Mouse (Mus musculus): ENCODE results near the gene Tmem132e. TPM values are rescaled to one million over a fixed set of nuclear protein-coding genes. Genes with fewer than 3 reads are reported as not detected.
A peak's percentile ranks its signal among the peaks of the same experiment; 100 is the strongest.

Gene Tmem132e
- total RNA-seq, 2 experiments from 2014 or later = 0.11 to 0.29 TPM

DNA sequence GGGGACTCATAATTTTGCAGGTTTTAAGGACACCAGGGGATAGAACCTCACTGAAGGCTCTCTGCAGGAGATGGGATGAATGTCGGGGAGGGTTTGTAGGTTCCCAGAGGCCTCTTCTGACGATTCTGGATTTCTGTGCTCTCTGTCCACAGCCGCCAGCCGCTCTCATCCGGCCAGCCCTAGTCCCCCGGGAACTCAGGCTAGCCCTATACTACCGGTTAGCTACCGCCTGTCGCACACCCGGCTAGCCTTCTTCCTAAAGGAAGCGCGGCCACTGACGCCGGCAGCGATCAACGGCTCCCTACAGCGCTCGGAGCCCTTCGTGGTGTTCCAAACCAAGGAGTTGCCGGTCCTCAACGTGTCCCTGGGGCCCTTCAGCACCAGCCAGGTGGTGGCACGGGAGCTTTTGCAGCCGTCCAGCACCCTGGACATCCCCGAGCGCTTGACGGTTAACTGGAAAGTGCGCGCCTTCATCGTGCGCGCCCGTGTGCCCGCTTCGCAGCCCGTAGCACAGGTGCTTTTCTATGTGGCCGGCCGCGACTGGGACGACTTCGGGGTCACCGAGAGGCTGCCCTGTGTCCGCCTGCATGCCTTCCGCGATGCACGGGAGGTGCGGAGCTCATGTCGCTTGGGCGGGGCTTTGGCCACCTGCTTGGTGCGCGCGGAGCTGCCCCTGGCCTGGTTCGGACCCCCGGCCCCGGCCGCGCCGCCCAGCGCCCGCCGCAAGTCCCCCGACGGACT is 45.6 kb downstream of the Tmem132e start:
- peak; percentile 6 for DNase-seq

- DNase-seq = no peak
Observed at GRCm38 (mm10) chr11:82434832-82435182, 46.1 kb downstream of the Tmem132e start.

DNA sequence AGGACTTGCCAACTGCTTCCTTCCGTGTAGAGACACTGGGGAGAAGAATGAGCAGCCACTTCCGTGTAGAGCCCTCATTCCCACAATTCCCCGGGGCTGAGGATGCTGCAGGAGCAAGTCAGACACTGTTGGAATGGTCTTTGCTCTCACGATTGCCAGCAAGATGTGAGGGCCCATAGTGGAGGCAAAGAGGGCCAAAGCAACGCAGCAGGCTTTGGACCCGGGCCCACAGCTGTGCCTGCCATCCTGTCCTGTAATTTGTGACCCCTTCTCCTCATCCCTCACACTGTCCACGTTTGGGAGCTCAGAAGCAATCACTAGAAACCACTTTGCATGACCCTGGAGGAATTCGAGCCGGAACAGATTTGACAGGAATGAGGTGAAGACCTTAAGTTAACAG is 59.8 kb downstream of the Tmem132e start:
- DNase-seq = no peak

DNA sequence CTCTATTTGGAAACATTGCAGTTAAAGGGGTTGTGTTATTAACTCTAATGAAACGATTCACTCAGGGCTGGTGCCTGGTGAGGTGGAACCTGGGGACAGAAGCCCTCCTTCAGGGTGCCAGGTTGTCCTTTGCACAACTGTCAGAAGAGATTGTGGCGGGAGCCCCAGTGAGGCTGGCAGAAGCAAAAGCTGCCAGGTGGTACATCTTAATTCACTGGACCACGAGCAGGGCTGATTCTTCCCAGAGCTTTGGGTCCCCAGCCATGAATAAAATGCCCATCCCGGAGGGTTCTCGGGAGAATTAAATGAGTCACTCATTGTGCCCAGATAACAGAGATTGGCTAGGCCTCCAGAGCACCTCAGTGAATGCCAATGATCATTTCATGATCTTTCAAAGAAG is 63.8 kb downstream of the Tmem132e start:
- no peak for DNase-seq

DNA sequence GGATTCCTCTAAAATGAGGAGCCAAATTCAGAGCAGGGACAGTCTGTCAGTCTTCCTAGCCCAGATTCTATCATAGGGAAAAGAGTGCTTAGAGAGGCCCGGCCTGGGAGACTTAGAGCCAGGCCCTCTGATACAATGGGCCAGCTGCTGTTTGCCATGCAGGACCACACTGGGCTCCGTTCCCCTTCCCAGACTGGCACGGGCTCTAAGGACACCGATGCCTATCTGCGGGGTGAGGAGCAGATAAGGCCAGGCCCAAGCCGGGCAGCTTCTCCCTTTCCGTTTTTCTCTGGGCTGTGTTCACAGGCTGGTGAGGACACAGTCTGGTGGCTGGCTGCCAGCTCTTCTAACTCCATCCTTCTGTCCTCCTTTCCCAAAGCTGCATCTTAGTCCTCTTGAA is 64.5 kb downstream of the Tmem132e start:
- DNase-seq = no peak

DNA sequence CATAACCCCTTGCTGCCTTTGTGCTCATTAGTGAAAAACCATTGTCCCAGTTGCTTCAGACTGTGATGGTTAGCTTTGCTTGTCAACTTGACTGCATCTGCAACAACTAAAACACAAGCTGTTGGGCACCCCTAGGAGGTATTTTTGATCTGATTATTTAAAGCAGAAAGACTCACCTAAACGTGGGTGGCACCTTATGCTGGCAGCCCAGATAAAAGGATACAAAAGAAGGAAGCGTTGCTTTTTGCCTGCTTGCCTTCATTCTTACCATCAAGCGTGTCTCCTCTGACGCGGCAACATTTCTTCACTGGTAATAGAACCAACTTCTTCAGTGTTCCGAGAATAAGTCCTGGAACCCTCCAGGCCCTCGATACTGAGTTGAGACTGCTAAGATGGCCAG is 72.6 kb downstream of the Tmem132e start:
- DNase-seq = no peak

- DNase-seq = no peak
Observed at GRCm38 (mm10) chr11:82465536-82465935, 76.8 kb downstream of the Tmem132e start.

GRCm38 (mm10) chr11:82467218-82467617 is 78.5 kb downstream of the Tmem132e start:
- DNase-seq = peak; percentile 58

GRCm38 (mm10) chr11:82471076-82471475 is 82.4 kb downstream of the Tmem132e start:
- no peak for DNase-seq

DNA sequence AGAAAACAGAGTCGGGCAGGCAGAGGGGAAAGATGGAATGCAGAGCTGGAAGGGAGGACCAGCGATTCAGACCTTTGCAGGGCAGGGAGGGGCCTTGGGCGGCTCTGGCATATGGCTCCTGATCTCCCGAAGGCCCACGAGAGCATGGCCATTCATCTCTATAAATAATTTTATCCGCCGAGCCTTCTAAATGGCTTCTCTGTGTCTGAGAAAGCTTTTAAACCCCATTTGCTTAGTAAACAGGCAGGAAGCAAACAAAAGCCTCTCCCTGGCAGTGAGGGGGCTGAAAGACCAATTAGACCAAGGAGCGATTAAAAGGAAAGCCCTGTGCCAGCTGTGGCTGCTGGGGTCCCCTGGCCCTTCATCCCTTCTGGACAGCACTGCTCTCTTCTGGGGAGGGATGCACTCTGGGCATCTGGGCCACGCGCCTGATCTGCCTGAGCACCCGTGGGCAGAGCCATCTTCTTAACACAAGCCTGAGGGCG is 84.5 kb downstream of the Tmem132e start:
- no peak for DNase-seq

DNA sequence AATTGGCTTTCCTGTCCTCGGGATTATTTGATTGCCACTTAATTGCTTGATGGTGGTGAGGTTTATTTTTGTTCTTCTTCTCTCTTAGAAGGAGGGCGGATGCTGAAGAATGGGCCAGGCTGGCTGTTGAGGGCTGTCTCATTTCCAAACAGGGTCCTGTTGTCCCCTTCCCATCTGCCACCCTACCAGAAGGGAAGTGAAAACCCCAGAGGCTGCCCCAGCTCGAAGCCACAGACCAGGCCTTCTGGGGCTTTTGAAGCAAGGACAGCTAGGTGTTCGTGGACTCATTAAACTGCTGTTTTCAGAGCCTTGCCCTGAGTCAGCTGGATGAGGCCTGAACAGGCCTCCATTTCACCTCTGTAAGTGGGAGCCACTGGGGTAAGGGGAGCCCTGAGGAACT is 87.4 kb downstream of the Tmem132e start:
- no peak for DNase-seq

DNA sequence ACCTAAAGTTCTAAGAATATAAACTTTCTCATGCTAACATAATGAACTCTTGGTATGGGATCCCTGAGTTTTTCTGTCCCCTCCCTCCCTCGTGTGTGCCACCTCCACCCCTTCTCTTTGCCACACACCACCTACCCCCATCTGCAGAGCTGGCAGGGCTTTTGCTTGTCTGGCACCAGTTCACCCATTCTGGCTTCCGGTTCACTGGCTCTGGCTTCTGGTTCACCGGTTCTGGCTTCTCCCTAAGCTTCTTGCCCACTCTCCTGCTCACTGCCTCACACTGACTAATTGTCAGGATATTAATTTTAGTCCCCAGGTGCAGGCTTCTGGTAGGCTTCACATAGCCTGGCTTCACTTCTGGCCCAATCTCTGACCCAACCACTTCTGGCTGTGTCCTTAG is 88.7 kb downstream of the Tmem132e start:
- DNase-seq = no peak

GRCm38 (mm10) chr11:82480941-82481340 is 92.2 kb downstream of the Tmem132e start:
- no peak for DNase-seq

- DNase-seq = no peak
Observed at GRCm38 (mm10) chr11:82487359-82488086, 98.8 kb downstream of the Tmem132e start.

- DNase-seq = no peak
Observed at GRCm38 (mm10) chr11:82490896-82491295, 102.2 kb downstream of the Tmem132e start.

Other genes with a start within 250 kb of the Tmem132e start
- not detected for gene Ccl1, start 83.2 kb upstream of the Tmem132e start, total RNA-seq (2021)